Mouse (Mus musculus): ENCODE measurements around the gene Smim13.
A peak's percentile ranks its signal among the peaks of the same experiment; 100 is the strongest.
"Not testable (repeated sequence)": the region's sequence is repeated elsewhere in the genome, so short reads cannot be mapped to it uniquely, and the experiment has no call there.

The Smim13 gene

DNA sequence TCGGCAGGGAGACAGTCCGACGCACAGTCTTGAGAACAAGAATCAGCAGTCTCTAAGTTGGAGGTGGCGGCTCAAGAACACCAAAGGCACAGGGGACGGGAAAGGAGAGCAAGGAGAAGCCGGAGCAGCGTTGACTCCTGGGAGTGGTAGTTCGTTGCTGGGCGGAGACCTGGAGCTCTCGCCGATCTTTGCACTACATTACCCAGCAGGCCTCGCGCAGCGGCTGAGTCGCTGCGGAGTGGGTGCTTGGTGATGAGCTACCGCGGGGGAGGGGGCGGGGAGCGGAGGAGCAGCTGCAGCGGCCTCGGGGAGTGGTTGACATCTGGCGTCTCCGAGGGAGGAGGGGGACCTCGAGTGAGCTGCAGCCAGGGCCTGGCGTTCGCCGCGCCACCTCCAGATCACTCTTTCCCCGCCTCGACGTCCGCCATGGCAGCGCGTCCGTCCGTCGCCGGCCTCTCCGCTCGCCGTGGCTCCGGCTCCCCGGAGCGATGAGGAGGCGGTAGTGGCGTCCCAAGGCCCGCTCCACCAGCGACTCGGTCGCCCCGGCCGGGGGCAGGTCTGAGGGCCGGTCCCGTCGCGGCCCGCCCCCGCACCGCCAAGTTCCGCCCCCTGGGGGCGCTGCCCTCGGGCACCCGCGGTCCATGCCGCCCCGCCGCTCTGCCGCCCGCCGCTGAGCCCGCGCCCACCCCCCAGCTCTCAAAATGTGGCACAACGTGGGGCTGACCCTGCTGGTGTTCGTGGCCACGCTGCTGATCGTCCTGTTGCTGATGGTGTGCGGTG, at the start of gene Smim13:
Smim13 (plus strand) TSS at position 307 of the 780 bp plus-strand sequence.
- peak; percentile 93 for DNase-seq

DNA sequence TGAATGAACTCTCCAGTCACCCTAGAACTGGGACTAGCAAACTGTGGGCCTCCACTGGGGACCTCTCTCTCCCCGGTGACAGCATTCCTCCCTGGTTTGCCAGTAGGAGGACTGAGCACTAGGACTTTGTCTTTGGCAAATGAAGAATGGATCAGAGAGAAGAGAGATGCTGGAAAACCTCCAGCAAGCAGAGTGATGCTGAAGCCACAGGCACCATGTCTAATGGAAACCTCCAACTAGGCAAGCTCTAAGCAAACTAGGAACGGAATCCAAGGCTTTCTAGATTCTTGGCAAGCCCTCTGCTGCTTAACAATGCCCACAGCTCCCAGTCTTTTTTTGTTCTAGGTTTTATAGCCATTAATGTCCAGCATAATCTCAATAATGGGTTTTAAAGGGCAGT, 48.8 kb upstream of the Smim13 start:
- peak; percentile 7 for DNase-seq

GRCm38 (mm10) chr13:41203289-41203688, 46.4 kb upstream of the Smim13 start:
- peak; percentile 14 for DNase-seq

DNA sequence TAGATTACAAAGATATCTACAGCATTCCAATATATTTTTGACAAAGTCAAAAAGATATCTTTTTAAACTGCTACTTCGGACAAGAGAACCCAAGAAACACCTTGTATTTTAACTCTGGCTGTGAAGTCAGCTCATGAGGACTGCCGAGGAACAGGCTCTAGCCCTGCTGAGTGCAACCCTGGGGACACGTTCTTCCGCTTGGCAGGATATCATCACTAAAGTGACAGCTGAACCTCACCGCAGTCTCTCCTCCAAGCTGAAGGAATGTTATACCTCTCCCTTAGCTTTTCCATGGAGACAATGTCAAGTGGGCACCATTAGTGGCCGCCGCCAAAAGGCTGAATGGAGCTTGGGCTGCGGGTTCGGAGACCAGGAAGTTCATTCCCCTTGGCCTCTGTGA, 46.0 kb upstream of the Smim13 start:
- no peak for DNase-seq

DNA sequence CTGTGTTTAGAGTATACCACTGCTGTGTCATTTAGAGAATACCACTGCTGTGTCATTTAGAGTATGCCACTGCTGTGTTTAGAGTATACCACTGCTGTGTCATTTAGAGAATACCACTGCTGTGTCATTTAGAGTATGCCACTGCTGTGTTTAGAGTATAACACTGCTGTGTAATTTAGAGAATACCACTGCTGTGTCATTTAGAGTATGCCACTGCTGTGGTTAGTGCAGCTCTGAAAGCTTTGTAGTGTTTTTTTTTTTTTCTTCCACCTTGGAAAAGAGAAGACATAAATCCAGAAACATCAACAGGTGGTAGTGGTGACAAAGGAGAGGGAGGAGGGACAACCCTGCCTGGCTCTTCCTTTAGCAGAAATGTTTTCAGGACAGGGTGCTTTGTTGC, 44.1 kb upstream of the Smim13 start:
- DNase-seq = not testable (repeated sequence)

DNA sequence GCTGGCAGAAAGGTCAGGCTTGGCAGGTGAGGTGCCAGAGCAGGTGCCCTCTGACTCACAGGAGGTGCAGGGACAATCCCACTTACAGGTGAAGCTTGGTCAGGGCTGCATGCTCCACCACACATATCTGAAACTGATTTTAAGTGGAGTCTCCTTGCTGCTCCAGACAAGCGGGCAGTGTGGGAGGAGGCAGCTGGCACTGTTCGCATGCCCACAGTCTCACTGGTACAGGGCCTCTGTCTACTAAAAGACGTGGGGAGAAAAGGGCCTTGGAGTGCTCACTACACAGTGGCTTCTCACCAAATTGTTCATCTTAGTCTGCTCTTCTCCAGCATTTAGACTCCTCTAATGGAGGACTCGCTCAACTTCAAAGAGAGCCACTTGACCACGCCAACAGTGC, 43.4 kb upstream of the Smim13 start:
- DNase-seq = no peak

DNA sequence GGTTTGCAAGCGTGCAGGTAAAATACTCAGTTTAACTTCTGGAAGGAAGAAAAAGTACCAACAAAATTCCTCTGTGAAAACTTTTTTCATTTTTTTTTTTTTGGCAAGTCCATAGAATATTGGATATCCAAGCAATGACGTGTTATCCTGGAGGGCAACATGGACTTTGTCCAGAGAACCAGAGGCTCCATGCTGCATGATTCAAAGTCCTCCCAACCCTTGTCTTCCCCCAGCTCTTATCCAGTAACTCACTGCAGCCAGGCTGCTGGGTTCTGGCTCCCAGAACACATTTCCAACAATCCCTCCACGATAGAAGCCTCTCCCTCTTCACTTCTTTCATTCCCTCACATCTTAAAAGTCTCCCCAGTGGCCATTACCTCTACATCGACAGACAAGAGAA, 38.4 kb upstream of the Smim13 start:
- DNase-seq = no peak

DNA sequence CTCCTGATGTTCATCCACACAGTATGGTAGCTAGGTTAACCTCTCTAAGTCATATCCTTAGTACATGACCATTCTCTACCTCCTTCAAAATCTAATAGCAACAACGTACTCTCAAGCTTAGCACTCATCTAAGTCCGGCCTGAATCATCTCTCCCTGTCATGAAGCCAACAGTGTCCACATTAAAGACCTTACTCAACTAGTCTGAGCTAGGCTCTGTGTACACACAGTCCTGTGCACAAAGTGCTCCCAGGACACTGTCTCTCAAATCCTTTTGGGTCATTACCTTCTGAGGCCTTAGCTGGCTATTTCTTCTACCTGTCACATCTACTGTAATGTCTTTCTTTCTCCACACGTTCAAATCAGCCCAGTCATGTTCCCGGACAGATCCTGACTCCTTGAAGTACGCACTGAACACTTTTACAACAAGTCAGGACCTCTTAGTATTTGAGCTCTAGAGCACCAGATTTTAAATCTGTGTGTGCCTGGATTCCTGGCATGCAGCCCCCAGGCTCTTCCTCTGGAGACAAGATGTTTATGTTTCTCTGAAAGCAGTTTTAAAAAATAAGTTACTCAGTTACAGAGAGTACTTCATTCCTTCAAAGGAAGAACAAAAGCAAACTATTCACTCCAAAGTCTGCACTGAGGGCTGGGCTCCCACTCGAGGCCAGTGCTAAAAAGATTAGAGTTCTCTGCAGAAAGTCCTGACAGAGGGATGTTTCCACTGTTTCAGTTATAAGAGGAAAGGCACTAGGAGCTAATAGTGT, 36.9 kb upstream of the Smim13 start:
- no peak for DNase-seq

- no peak for DNase-seq
Observed at GRCm38 (mm10) chr13:41215669-41216068, 34.0 kb upstream of the Smim13 start.

GRCm38 (mm10) chr13:41216236-41216635, 33.4 kb upstream of the Smim13 start:
- DNase-seq = no peak

DNA sequence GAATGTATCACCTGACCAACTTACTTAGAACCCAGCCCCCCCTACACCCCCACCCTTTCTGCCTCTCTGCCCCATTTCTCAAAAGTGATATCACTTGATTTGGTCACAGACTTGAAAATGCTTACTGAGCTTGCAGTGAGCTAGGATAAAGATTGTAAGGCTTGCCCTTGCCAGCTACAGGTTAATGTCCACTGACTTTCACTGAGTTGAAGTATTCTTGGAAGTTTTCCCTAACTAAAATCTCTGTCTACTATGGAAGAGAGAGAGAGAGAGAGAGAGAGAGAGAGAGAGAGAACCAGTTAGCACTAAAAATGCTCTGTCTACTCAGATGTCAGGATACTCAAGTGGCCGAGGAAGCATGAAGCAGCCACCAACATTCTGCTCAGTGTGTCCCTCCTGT, 30.6 kb upstream of the Smim13 start:
- no peak for DNase-seq

- DNase-seq = no peak
Observed at GRCm38 (mm10) chr13:41219687-41220303, 29.8 kb upstream of the Smim13 start.

DNA sequence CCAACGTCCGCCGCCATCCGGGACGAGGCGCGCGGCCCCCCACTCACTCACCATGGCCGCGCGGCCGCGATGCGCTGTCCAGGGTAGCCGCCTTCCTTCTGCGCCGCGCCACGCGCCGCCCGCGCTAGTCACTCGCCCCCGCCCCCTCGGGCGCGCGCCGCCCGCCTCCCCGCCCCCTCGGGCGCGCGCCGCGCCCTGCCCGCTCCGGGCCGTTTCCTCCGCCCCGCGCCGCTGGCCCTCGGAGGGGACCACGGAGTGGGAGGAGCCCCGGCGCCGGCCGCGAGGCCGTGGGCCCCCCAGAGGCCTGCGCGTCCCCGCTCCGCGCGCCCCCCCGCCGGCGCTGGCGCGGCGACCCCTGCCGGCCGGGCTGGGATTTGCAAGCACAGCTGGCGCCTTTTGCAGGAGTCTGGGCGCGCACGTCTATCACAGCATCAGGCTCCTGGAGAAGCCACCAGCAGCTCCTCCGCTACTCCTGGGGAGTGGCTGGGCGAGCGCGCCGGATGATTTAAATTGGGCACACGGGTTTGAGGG, 29.3 kb upstream of the Smim13 start, which contains the start of gene Elovl2:
Elovl2 (minus strand) TSS at position 102 of the 531 bp plus-strand sequence.
- no peak for DNase-seq

GRCm38 (mm10) chr13:41226513-41226912, 23.1 kb upstream of the Smim13 start:
- DNase-seq = no peak

- DNase-seq = no peak
Observed at GRCm38 (mm10) chr13:41228060-41228459, 21.6 kb upstream of the Smim13 start.

GRCm38 (mm10) chr13:41230256-41230655, 19.4 kb upstream of the Smim13 start:
- no peak for DNase-seq

DNA sequence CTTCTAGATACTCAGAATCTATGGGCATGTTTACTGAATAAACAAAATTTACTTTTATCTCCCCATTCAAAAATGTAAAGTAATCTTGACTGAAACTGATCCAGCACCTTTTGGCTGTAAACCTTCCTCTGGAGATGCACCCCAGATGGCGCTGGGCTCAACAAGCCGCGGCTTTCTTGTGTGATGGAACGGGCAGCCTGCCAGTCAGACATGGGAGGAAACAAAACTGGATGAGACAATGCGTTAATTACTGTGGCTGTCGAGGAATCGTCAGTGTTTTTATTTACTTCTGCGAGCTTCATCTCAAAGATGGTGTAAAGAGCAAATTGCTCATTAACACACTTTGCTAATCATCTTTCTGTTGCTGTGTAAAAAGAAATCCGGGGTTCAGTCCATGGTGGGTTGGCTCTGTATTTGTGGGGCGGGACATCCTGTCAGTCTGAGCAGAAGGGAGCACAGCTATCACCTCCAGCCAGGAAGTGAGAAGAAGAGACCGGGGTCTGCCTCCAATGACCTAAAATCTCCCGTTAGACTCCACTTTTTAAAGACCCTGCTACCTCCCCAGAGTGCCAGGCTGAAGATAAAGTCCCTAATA, 18.2 kb upstream of the Smim13 start:
- no peak for DNase-seq

DNA sequence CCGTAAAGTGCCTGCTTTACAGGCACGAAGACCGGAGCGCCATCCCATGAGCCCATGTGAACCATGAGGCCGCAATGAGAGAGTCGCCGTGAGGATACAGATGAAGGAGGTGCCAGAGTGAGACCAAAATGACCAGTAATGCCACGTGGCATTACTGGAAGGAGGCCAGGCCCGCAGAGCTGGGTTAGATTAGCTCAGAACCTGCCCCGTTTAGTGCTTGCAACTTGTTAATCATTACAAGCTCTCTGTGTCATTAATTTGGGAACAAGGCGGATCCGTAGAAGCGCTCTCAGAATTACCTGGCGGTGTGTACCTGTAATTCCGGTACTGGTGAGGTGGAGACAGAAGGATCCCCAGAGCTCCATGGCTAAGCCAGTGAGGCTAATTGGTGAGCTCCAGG, 17.4 kb upstream of the Smim13 start:
- no peak for DNase-seq

DNA sequence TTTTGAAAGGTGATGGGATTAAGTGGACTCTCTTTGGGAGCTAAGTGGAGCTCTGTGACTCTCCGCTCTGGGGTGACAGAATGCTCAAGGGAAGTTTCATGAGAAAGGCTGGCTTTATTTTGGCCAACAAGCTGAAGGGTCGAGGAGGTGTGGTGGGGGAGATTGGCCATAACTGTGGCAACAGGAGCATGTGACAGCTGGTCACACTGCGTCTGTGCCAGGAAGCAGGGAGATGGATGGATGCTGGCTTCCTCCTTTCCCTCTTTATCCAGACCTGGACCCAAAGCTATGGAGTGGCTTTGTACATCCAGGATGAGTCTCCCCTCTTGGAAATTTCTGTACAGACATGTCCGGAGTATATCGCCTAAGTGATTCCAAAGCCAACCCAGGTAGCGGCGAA, 16.4 kb upstream of the Smim13 start:
- DNase-seq = no peak

GRCm38 (mm10) chr13:41235181-41235580, 14.5 kb upstream of the Smim13 start:
- DNase-seq = no peak

DNA sequence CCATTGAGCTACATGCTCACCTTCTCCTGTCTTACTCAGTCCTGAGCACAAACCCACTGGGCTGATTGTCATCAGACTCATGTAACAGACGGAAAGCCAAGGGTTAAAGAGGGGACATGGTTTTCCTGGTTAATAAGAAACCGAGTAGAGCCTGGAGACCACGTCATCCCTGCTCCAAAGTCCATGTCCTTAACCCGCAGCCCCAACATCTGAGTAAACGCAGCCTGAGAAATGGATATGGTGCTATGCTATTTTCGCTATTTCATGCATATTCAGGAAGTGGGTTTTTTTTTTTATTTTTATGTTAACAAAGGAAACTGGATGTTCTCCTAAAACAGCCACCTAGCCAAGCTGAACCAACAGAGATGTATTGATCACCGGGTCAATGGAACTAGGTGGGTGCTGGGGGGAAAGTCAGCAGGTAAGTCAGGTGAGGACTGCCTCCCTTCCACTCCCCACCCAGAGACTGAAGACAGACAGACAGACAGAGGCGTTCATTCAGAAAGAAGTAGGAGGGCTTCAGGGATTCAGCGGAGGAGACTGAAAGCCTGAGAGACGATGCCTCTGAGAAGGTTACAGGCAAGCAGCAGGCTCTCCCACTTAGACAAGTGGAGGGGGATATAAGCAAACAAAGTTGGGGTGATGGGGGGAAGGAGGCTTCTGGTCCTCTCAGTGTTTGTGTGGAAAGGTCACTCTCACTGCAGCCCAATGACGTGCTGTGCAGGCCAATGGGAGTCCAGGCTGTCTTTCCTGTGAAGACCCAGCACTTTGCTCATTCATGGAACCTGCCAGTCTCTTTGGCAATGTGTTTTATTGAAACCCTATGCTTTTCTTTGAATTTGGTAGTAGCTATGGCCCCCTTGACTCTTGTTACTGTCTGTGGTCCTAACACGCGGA, 13.6 kb upstream of the Smim13 start:
- DNase-seq = no peak

Measured in cerebellum, adult 9-10 months (tissue).